Mouse (Mus musculus): Measurements from ENCODE around the gene Enpp1.

The Enpp1 gene

GRCm38 (mm10) chr10:24596003-24596868 is 115.7 kb downstream of the Enpp1 start:
- no peak for DNase-seq

- DNase-seq: peak; percentile 19 to 29
Measured at GRCm38 (mm10) chr10:24595250-24596002, 116.5 kb downstream of the Enpp1 start, which contains the start of gene Ccn2. Gene Ccn2, plus strand, starts transcription at chr10:24595442.

GRCm38 (mm10) chr10:24593556-24593955 is 118.4 kb downstream of the Enpp1 start:
- no peak for DNase-seq

GRCm38 (mm10) chr10:24592969-24593368 is 119.0 kb downstream of the Enpp1 start:
- no peak for DNase-seq

- no peak for DNase-seq
Measured at GRCm38 (mm10) chr10:24592318-24592717, 119.6 kb downstream of the Enpp1 start.

- no peak for DNase-seq
Measured at GRCm38 (mm10) chr10:24591741-24592140, 120.2 kb downstream of the Enpp1 start.

GRCm38 (mm10) chr10:24591136-24591535 is 120.8 kb downstream of the Enpp1 start:
- peak; percentile 15 to 66 for DNase-seq

- no peak for DNase-seq
Measured at GRCm38 (mm10) chr10:24590546-24590945, 121.4 kb downstream of the Enpp1 start.

- DNase-seq: no peak
Measured at GRCm38 (mm10) chr10:24589238-24589637, 122.7 kb downstream of the Enpp1 start.

- DNase-seq: no peak
Measured at GRCm38 (mm10) chr10:24588824-24589223, 123.1 kb downstream of the Enpp1 start.

Data from spleen, adult 18-20 months (tissue).